ENCODE assay signal across 8 mouse cellular contexts in genomic region chr7:45833148-45833790, GRCm38 (mm10). TPM values are rescaled to one million over a fixed set of nuclear protein-coding genes. Genes with fewer than 3 reads are reported as not detected.
DNase-seq lines count a peak whose midpoint lies in the region; ATAC-seq and TF ChIP-seq lines count a peak whose summit lies in the region.

No protein-coding gene starts in this region.

- H3K27ac ChIP-seq in heart, embryonic 12.5 days (ENCODE audit: poor library complexity, severe bottlenecking), result no peak overlapping the region
- H3K27ac ChIP-seq in ES-Bruce4 (ENCODE audit: insufficient read depth, low read length), result no peak overlapping the region
- no peak overlapping the region for H3K27ac ChIP-seq in forebrain, embryonic 15.5 days (replicated peaks)
- H3K27ac ChIP-seq in stomach, embryonic 16.5 days (ENCODE audit: low read length), result no peak overlapping the region

- peak overlapping the region; percentile 69 for H3K4me2 ChIP-seq in heart, embryonic 12.5 days
- H3K4me2 ChIP-seq in forebrain, embryonic 15.5 days (replicated peaks), result peak overlapping the region; percentile 34
- peak overlapping the region; percentile 64 for H3K4me2 ChIP-seq in stomach, embryonic 16.5 days (ENCODE audit: low read depth, low read length)

- intact Hi-C loops in heart, postnatal 25 days (cut with DNase I), result no loop called here

- H3K4me1 ChIP-seq in heart, embryonic 12.5 days (replicated peaks), result peaks cover 22% of the 10 kb centered on the region
- H3K4me1 ChIP-seq in ES-Bruce4 (ENCODE audit: control insufficient read depth, insufficient read depth, low read length), result no peaks in the 10 kb centered on the region
- H3K4me1 ChIP-seq in forebrain, embryonic 15.5 days, result peaks cover 31% of the 10 kb centered on the region
- H3K4me1 ChIP-seq in stomach, embryonic 16.5 days (ENCODE audit: control insufficient read depth, insufficient read depth, low read length), result peaks cover 16% of the 10 kb centered on the region; the same call in 1 of the 2 replicates

- TF ChIP-seq EP300 in ES-Bruce4 (IDR thresholded peaks at IDR 0.05; ENCODE audit: insufficient read depth, low read depth, low read length), result no peak

- H3K9me3 ChIP-seq in heart, embryonic 12.5 days (replicated peaks), result peaks cover 7% of the 10 kb centered on the region; the same call in 1 of the 2 replicates
- H3K9me3 ChIP-seq in ES-Bruce4 (replicated peaks; ENCODE audit: control insufficient read depth, insufficient read depth, low read length, poor library complexity, severe bottlenecking), result no peaks in the 10 kb centered on the region
- H3K9me3 ChIP-seq in forebrain, embryonic 15.5 days, result no peaks in the 10 kb centered on the region
- H3K9me3 ChIP-seq in stomach, embryonic 16.5 days (replicated peaks; ENCODE audit: control insufficient read depth, low read length), result no peaks in the 10 kb centered on the region

- DNase-seq in heart, postnatal 25 days (ENCODE audit: low spot score), result no peak
- DNase-seq in liver, result peak; percentile 29
- no peak for DNase-seq in layer of hippocampus, adult 8-10 months (ENCODE audit: low spot score in 2 of 2)
- no peak for DNase-seq in spleen, postnatal 14 days (ENCODE audit: low spot score in 2 of 2)

- TF ChIP-seq CTCF in ES-Bruce4 (IDR thresholded peaks at IDR 0.05; ENCODE audit: low read depth, low read length), result no peak

- 4% methylated on average over 78 of the region's 86 CpGs for WGBS in heart, embryonic 12.5 days
- WGBS in forebrain, embryonic 15.5 days, result under 1% methylated on average over 67 of the region's 86 CpGs
- WGBS in stomach, embryonic 16.5 days, result under 1% methylated on average over 85 of the region's 86 CpGs

- peak overlapping the region; percentile 52 for H3K4me3 ChIP-seq in heart, embryonic 12.5 days
- H3K4me3 ChIP-seq in ES-Bruce4 (ENCODE audit: low read depth, low read length), result peak overlapping the region; percentile 72
- H3K4me3 ChIP-seq in forebrain, embryonic 15.5 days, result peak overlapping the region; percentile 34
- peak overlapping the region; percentile 50 for H3K4me3 ChIP-seq in stomach, embryonic 16.5 days (replicated peaks; ENCODE audit: low read length)

- 0 out of 2 replicates have a peak, but pooled peaks have one; percentile 3 for ATAC-seq in heart, embryonic 12.5 days (ENCODE audit: insufficient number of reproducible peaks, low FRiP score)
- no peak for ATAC-seq in forebrain, embryonic 15.5 days (replicated peaks)
- ATAC-seq in stomach, embryonic 16.5 days (ENCODE audit: insufficient read depth, low FRiP score), result peak; percentile 2; the same call in 1 of the 2 replicates

- H3K36me3 ChIP-seq in heart, embryonic 12.5 days, result peaks cover 11% of the 10 kb centered on the region
- H3K36me3 ChIP-seq in ES-Bruce4 (ENCODE audit: control insufficient read depth, insufficient read depth, low read length, poor library complexity, severe bottlenecking), result peaks cover 9% of the 10 kb centered on the region
- peaks cover 11% of the 10 kb centered on the region for H3K36me3 ChIP-seq in forebrain, embryonic 15.5 days
- H3K36me3 ChIP-seq in stomach, embryonic 16.5 days (ENCODE audit: control insufficient read depth, insufficient read depth, low read length), result no peaks in the 10 kb centered on the region

- H3K27me3 ChIP-seq in heart, embryonic 12.5 days (replicated peaks), result peaks cover 61% of the 10 kb centered on the region
- peaks cover 14% of the 10 kb centered on the region for H3K27me3 ChIP-seq in ES-Bruce4 (ENCODE audit: control insufficient read depth, insufficient read depth, low read length, poor library complexity, severe bottlenecking)
- peaks cover 56% of the 10 kb centered on the region for H3K27me3 ChIP-seq in forebrain, embryonic 15.5 days
- H3K27me3 ChIP-seq in stomach, embryonic 16.5 days (ENCODE audit: control insufficient read depth, insufficient read depth, low read length), result peaks cover 34% of the 10 kb centered on the region

- peak overlapping the region; percentile 0; the same call in 1 of the 2 replicates for H3K9ac ChIP-seq in heart, embryonic 12.5 days
- H3K9ac ChIP-seq in ES-Bruce4 (ENCODE audit: low read depth, poor library complexity, severe bottlenecking), result peak overlapping the region; percentile 83
- H3K9ac ChIP-seq in forebrain, embryonic 15.5 days (replicated peaks), result peak overlapping the region; percentile 4; the same call in 1 of the 2 replicates
- H3K9ac ChIP-seq in stomach, embryonic 16.5 days (ENCODE audit: low read length), result peak overlapping the region; percentile 67

- TF ChIP-seq POLR2A in ES-Bruce4 (IDR thresholded peaks at IDR 0.05; ENCODE audit: insufficient read depth, low read length), result no peak

RNA-seq across cellular contexts. Expression of gene Grwd1, which starts 2.5 kb away (rescaled TPM):
- polyA plus RNA-seq in heart, embryonic 12.5 days (2016; fragmentation: Nextera tagmentation; extraction: Ambion mirVana), result 43.9 and 46.6 TPM in 2 replicates
- total RNA-seq in heart, postnatal 25 days (2021), result 10 to 100 TPM in 1 of 2 experiments, 1 to 10 TPM in 1; 10.0 to 11.2 TPM
- 32.3 and 36.3 TPM in 2 replicates for polyA plus RNA-seq in ES-Bruce4 (2011; ENCODE audit: insufficient read depth, insufficient read length, low read depth, missing spikeins)
- 46.8 and 46.9 TPM in 2 replicates for polyA plus RNA-seq in forebrain, embryonic 15.5 days (2015; fragmentation: Nextera tagmentation; extraction: Ambion mirVana)
- 50.3 and 53.7 TPM in 2 replicates for polyA plus RNA-seq in stomach, embryonic 16.5 days (2015; fragmentation: Nextera tagmentation; extraction: Ambion mirVana)
- 10 to 100 TPM; 19.3 to 24.7 (median 22.3) TPM for total RNA-seq in layer of hippocampus, adult 8-10 months (2022)

RNA-seq across cellular contexts. Expression of gene Kcnj14, which starts 8.7 kb away (rescaled TPM):
- polyA plus RNA-seq in heart, embryonic 12.5 days (2016; fragmentation: Nextera tagmentation; extraction: Ambion mirVana), result 0.63 and 0.70 TPM in 2 replicates
- total RNA-seq in heart, postnatal 25 days (2021), result under 1 TPM; 0.55 to 0.70 TPM
- polyA plus RNA-seq in ES-Bruce4 (2011; ENCODE audit: insufficient read depth, insufficient read length, low read depth, missing spikeins), result 0.75 TPM in 1 of 2 replicates, not detected in the other
- polyA plus RNA-seq in forebrain, embryonic 15.5 days (2015; fragmentation: Nextera tagmentation; extraction: Ambion mirVana), result 0.55 and 0.98 TPM in 2 replicates
- 0.91 and 0.98 TPM in 2 replicates for polyA plus RNA-seq in stomach, embryonic 16.5 days (2015; fragmentation: Nextera tagmentation; extraction: Ambion mirVana)
- total RNA-seq in layer of hippocampus, adult 8-10 months (2022), result 1 to 10 TPM; 1.6 to 2.1 (median 1.8) TPM

RNA-seq across cellular contexts. Expression of gene Cyth2, which starts 18.9 kb away (rescaled TPM):
- 108 and 115 TPM in 2 replicates for polyA plus RNA-seq in heart, embryonic 12.5 days (2016; fragmentation: Nextera tagmentation; extraction: Ambion mirVana)
- 10 to 100 TPM; 63.2 to 65.5 TPM for total RNA-seq in heart, postnatal 25 days (2021)
- 75.1 and 75.8 TPM in 2 replicates for polyA plus RNA-seq in ES-Bruce4 (2011; ENCODE audit: insufficient read depth, insufficient read length, low read depth, missing spikeins)
- 376 and 383 TPM in 2 replicates for polyA plus RNA-seq in forebrain, embryonic 15.5 days (2015; fragmentation: Nextera tagmentation; extraction: Ambion mirVana)
- polyA plus RNA-seq in stomach, embryonic 16.5 days (2015; fragmentation: Nextera tagmentation; extraction: Ambion mirVana), result 75.6 and 82.6 TPM in 2 replicates
- 100 to 1,000 TPM; 135 to 147 (median 139) TPM for total RNA-seq in layer of hippocampus, adult 8-10 months (2022)

RNA-seq across cellular contexts. Expression of gene Kdelr1, which starts 39.3 kb away (rescaled TPM):
- 53.4 and 55.5 TPM in 2 replicates for polyA plus RNA-seq in heart, embryonic 12.5 days (2016; fragmentation: Nextera tagmentation; extraction: Ambion mirVana)
- 100 to 1,000 TPM in 1 of 2 experiments, 10 to 100 TPM in 1; 97.5 to 114 TPM for total RNA-seq in heart, postnatal 25 days (2021)
- 98.0 and 102 TPM in 2 replicates for polyA plus RNA-seq in ES-Bruce4 (2011; ENCODE audit: insufficient read depth, insufficient read length, low read depth, missing spikeins)
- 33.3 and 38.3 TPM in 2 replicates for polyA plus RNA-seq in forebrain, embryonic 15.5 days (2015; fragmentation: Nextera tagmentation; extraction: Ambion mirVana)
- 76.7 and 87.0 TPM in 2 replicates for polyA plus RNA-seq in stomach, embryonic 16.5 days (2015; fragmentation: Nextera tagmentation; extraction: Ambion mirVana)
- total RNA-seq in layer of hippocampus, adult 8-10 months (2022), result 10 to 100 TPM; 72.8 to 86.3 (median 79.1) TPM

RNA-seq across cellular contexts. Expression of gene Grin2d, which starts 44.9 kb away (rescaled TPM):
- polyA plus RNA-seq in heart, embryonic 12.5 days (2016; fragmentation: Nextera tagmentation; extraction: Ambion mirVana), result 0.37 and 0.42 TPM in 2 replicates
- total RNA-seq in heart, postnatal 25 days (2021), result under 1 TPM; 0.36 to 0.49 TPM
- 0.43 and 0.68 TPM in 2 replicates for polyA plus RNA-seq in ES-Bruce4 (2011; ENCODE audit: insufficient read depth, insufficient read length, low read depth, missing spikeins)
- polyA plus RNA-seq in forebrain, embryonic 15.5 days (2015; fragmentation: Nextera tagmentation; extraction: Ambion mirVana), result 0.84 and 0.92 TPM in 2 replicates
- 0.23 and 0.40 TPM in 2 replicates for polyA plus RNA-seq in stomach, embryonic 16.5 days (2015; fragmentation: Nextera tagmentation; extraction: Ambion mirVana)
- total RNA-seq in layer of hippocampus, adult 8-10 months (2022), result 10 to 100 TPM in 2 of 4 experiments, 1 to 10 TPM in 2; 8.6 to 11.1 (median 10.1) TPM

Comparison
In these comparisons a context has a peak if more than half of its experiments do, and no peak if none do; other contexts are left out.
1. H3K9ac ChIP-seq: peak in every context shown above with its lines; median percentile 83 in ES-Bruce4; 67 in stomach, embryonic 16.5 days; 4 in forebrain, embryonic 15.5 days; 0 in heart, embryonic 12.5 days.